In genomic region chr14:54594055-54594454, GRCm38 (mm10) we compare ENCODE assay signal across 20 mouse cellular contexts. TPM values are rescaled to one million over a fixed set of nuclear protein-coding genes. Genes with fewer than 3 reads are reported as not detected.
DNase-seq lines count a peak whose midpoint lies in the region; ATAC-seq and TF ChIP-seq lines count a peak whose summit lies in the region.
"Had no signal": no experiment of that assay in that cellular context is flagged by ENCODE, and none has a peak within 500 bp of the region (broad histone marks: within the 10 kb centered on the region; RNA-seq: fewer than 3 reads in every experiment).

No protein-coding gene starts in this region.

- no peak for ATAC-seq in heart, embryonic 15.5 days (replicated peaks; ENCODE audit: insufficient number of reproducible peaks, insufficient read depth, low FRiP score, low read depth)
- ATAC-seq in erythroblast, adult 5-6 weeks (replicated peaks; ENCODE audit: low FRiP score, poor library complexity, severe bottlenecking): peak; percentile 56; the same call in 1 of the 2 replicates
- ATAC-seq: activated CD4-positive, CD25-positive, alpha-beta regulatory T cell, adult 4 months; forebrain, embryonic 14.5 days had no signal

- DNase-seq in heart, adult 11 months: no peak
- DNase-seq in lung, adult 2 months: no peak
- DNase-seq in lung, adult 18-20 months: no peak
- DNase-seq in ES-CJ7 (ENCODE audit: low read depth, low spot score): peak; percentile 56
- DNase-seq in cerebellum, adult 2 months: no peak
- no peak for DNase-seq in thymus, postnatal 4 days
- DNase-seq: cerebellum, postnatal 14 days; gastrocnemius, postnatal 36 days; heart, postnatal 14 days; kidney, adult 11 months had no signal

- peak overlapping the region; percentile 59; the same call in 1 of the 2 replicates for H3K4me2 ChIP-seq in heart, embryonic 15.5 days
- H3K4me2 ChIP-seq: embryonic facial prominence, embryonic 13.5 days; liver, embryonic 15.5 days had no signal

- peak; percentile 43; the same call in 1 of the 2 replicates for TF ChIP-seq CTCF in lung, adult 2 months (IDR thresholded peaks at IDR 0.05; ENCODE audit: insufficient read depth, low read length)
- TF ChIP-seq CTCF in cerebellum, adult 2 months (IDR thresholded peaks at IDR 0.05; ENCODE audit: borderline replicate concordance, insufficient read depth, low read depth, low read length): no peak; the same call in 1 of the 2 replicates

- TF ChIP-seq POLR2A in lung, adult 2 months (IDR thresholded peaks at IDR 0.05; ENCODE audit: borderline replicate concordance, extremely low read depth, low read depth, low read length): no peak
- no peak for TF ChIP-seq POLR2A in cerebellum, adult 2 months (IDR thresholded peaks at IDR 0.05; ENCODE audit: borderline replicate concordance, insufficient read depth, low read length)

- H3K9ac ChIP-seq in heart, embryonic 15.5 days: no peak overlapping the region
- H3K9ac ChIP-seq: embryonic facial prominence, embryonic 13.5 days; liver, embryonic 15.5 days had no signal

- no peaks in the 10 kb centered on the region for H3K9me3 ChIP-seq in heart, embryonic 15.5 days (replicated peaks)
- H3K9me3 ChIP-seq: liver, embryonic 15.5 days had no signal

- H3K27me3 ChIP-seq in heart, embryonic 15.5 days: no peaks in the 10 kb centered on the region
- H3K27me3 ChIP-seq in cerebellum, adult 2 months (ENCODE audit: control insufficient read depth, insufficient read depth, low read length): no peaks in the 10 kb centered on the region
- H3K27me3 ChIP-seq: embryonic facial prominence, embryonic 13.5 days; liver, embryonic 15.5 days had no signal

- no peaks in the 10 kb centered on the region for H3K36me3 ChIP-seq in heart, embryonic 15.5 days

- H3K4me3 ChIP-seq in heart, embryonic 15.5 days: no peak overlapping the region
- no peak overlapping the region for H3K4me3 ChIP-seq in lung, adult 2 months (replicated peaks; ENCODE audit: extremely low read depth, low read depth, low read length)
- no peak overlapping the region for H3K4me3 ChIP-seq in cerebellum, adult 2 months (replicated peaks; ENCODE audit: insufficient read depth, low read depth, low read length)
- H3K4me3 ChIP-seq: embryonic facial prominence, embryonic 13.5 days; liver, embryonic 15.5 days; midbrain, embryonic 10.5 days had no signal

- WGBS in heart, embryonic 15.5 days: 91% methylated on average over 3 of the region's 3 CpGs
- 92% methylated on average over 3 of the region's 3 CpGs for WGBS in lung, adult 2 months
- WGBS in cerebellum, adult 2 months: 95% methylated on average over 3 of the region's 3 CpGs

- H3K4me1 ChIP-seq in heart, embryonic 15.5 days (replicated peaks): peaks cover 24% of the 10 kb centered on the region
- H3K4me1 ChIP-seq in lung, adult 2 months (ENCODE audit: control insufficient read depth, insufficient read depth, low read length): no peaks in the 10 kb centered on the region
- H3K4me1 ChIP-seq in cerebellum, adult 2 months (ENCODE audit: control insufficient read depth, insufficient read depth, low read length): no peaks in the 10 kb centered on the region; the same call in 1 of the 2 replicates

- H3K27ac ChIP-seq in heart, embryonic 15.5 days: no peak overlapping the region
- no peak overlapping the region for H3K27ac ChIP-seq in cerebellum, adult 2 months (ENCODE audit: insufficient read depth, low read length)
- H3K27ac ChIP-seq: embryonic facial prominence, embryonic 13.5 days; liver, embryonic 15.5 days; midbrain, embryonic 10.5 days had no signal

RNA-seq across cellular contexts. Expression of gene 4931414P19Rik, which starts 11.7 kb away (rescaled TPM):
- polyA plus RNA-seq in heart, embryonic 15.5 days (2015; fragmentation: Nextera tagmentation; extraction: Ambion mirVana): 4.8 and 5.0 TPM in 2 replicates
- polyA plus RNA-seq in lung, adult 2 months (2012; rRNA removed): 6.5 and 7.3 TPM in 2 replicates
- 1.3 and 4.4 TPM in 2 replicates for total RNA-seq in erythroblast, adult 5-6 weeks (2015; ENCODE audit: low replicate concordance)
- 1.0 and 1.4 TPM in 2 replicates for total RNA-seq in erythroblast, adult 5-6 weeks (2017; ENCODE audit: low replicate concordance)
- 3.2 and 4.0 TPM in 2 replicates for polyA plus RNA-seq in cerebellum, adult 2 months (2012; rRNA removed)

RNA-seq across cellular contexts. Expression of gene Ajuba, which starts 16.7 kb away (rescaled TPM):
- polyA plus RNA-seq in heart, embryonic 15.5 days (2015; fragmentation: Nextera tagmentation; extraction: Ambion mirVana): 23.1 and 35.5 TPM in 2 replicates
- polyA plus RNA-seq in lung, adult 2 months (2012; rRNA removed): 36.4 and 49.6 TPM in 2 replicates
- total RNA-seq in erythroblast, adult 5-6 weeks (2015; ENCODE audit: low replicate concordance): not detected in 2 replicates
- total RNA-seq in erythroblast, adult 5-6 weeks (2017; ENCODE audit: low replicate concordance): 0.85 TPM in 1 of 2 replicates, not detected in the other
- polyA plus RNA-seq in cerebellum, adult 2 months (2012; rRNA removed): 1.9 TPM in 2 replicates

RNA-seq across cellular contexts. Expression of gene Psmb5, which starts 23.8 kb away (rescaled TPM):
- 294 and 335 TPM in 2 replicates for polyA plus RNA-seq in heart, embryonic 15.5 days (2015; fragmentation: Nextera tagmentation; extraction: Ambion mirVana)
- polyA plus RNA-seq in lung, adult 2 months (2012; rRNA removed): 129 and 146 TPM in 2 replicates
- total RNA-seq in erythroblast, adult 5-6 weeks (2015; ENCODE audit: low replicate concordance): 47.7 and 51.0 TPM in 2 replicates
- total RNA-seq in erythroblast, adult 5-6 weeks (2017; ENCODE audit: low replicate concordance): 12.9 and 18.1 TPM in 2 replicates
- 221 and 225 TPM in 2 replicates for polyA plus RNA-seq in cerebellum, adult 2 months (2012; rRNA removed)

RNA-seq across cellular contexts. Expression of gene Psmb11, which starts 27.2 kb away (rescaled TPM):
- 1.7 and 17.6 TPM in 2 replicates for polyA plus RNA-seq in heart, embryonic 15.5 days (2015; fragmentation: Nextera tagmentation; extraction: Ambion mirVana)
- not detected in 2 replicates for polyA plus RNA-seq in lung, adult 2 months (2012; rRNA removed)
- total RNA-seq in erythroblast, adult 5-6 weeks (2015; ENCODE audit: low replicate concordance): not detected in 2 replicates
- total RNA-seq in erythroblast, adult 5-6 weeks (2017; ENCODE audit: low replicate concordance): 0.26 TPM in 1 of 2 replicates, not detected in the other
- 0.10 TPM in 1 of 2 replicates, not detected in the other for polyA plus RNA-seq in cerebellum, adult 2 months (2012; rRNA removed)
- polyA plus RNA-seq: activated CD4-positive, CD25-positive, alpha-beta regulatory T cell, adult 4 months; embryonic facial prominence, embryonic 13.5 days; forebrain, embryonic 14.5 days; liver, embryonic 15.5 days; small intestine, adult 2 months; stomach, embryonic 16.5 days; urinary bladder, adult 2 months had no signal

RNA-seq across cellular contexts. Expression of gene Haus4, which starts 39.6 kb away (rescaled TPM):
- polyA plus RNA-seq in heart, embryonic 15.5 days (2015; fragmentation: Nextera tagmentation; extraction: Ambion mirVana): 34.0 and 39.8 TPM in 2 replicates
- polyA plus RNA-seq in lung, adult 2 months (2012; rRNA removed): 7.4 and 7.9 TPM in 2 replicates
- total RNA-seq in erythroblast, adult 5-6 weeks (2015; ENCODE audit: low replicate concordance): 13.0 and 30.6 TPM in 2 replicates
- total RNA-seq in erythroblast, adult 5-6 weeks (2017; ENCODE audit: low replicate concordance): 39.4 and 42.9 TPM in 2 replicates
- 9.5 and 9.9 TPM in 2 replicates for polyA plus RNA-seq in cerebellum, adult 2 months (2012; rRNA removed)
